Mouse (Mus musculus): ENCODE data around the gene Slc7a5.

- TF ChIP-seq EP300 (optimal IDR thresholded peaks at IDR 0.05) (no peak), CTCF (IDR thresholded peaks at IDR 0.05; ENCODE audit: low read depth) (no peak)
These were observed 17.2 kb upstream of the Slc7a5 start for GRCm38 (mm10) chr8:121924681-121925080.

Data from stomach, postnatal 0 days (tissue).